Mouse (Mus musculus) kidney, adult 2 months (tissue): ENCODE data around the gene Naa50.

Experiments
- CTCF ChIP-seq: fragments of 200-500 bp; conservative IDR thresholded peaks from 2 replicates; pipeline ENCODE4 v1.5.1; 2011; ENCODE audit warnings: low read depth, mild to moderate bottlenecking, control low read depth, low read length, moderate library complexity, mixed read lengths; ENCODE audit not compliant: insufficient read depth, insufficient read length
- POLR2A ChIP-seq: fragments of 200-500 bp; IDR thresholded peaks from one replicate; pipeline ENCODE4 v1.6.1; 2011; ENCODE audit warnings: low read depth, low read length, control low read depth

- TF ChIP-seq CTCF (no peak), POLR2A (no peak)
Observed at GRCm38 (mm10) chr16:44125436-44125835, 14.2 kb upstream of the Naa50 start.
